Mouse (Mus musculus) Patski (cell line): ENCODE measurements around the gene Lhpp. TPM values are rescaled to one million over a fixed set of nuclear protein-coding genes. Genes with fewer than 3 reads are reported as not detected.

Experiments used
- ATAC-seq: fragments of 100-300 bp; one replicate; pipeline ENCODE4 v1.8.0; 2021
- CTCF ChIA-PET: fragments of 350-600 bp; sonication (Branson Sonifier 250); formaldehyde crosslinking; loops from one replicate; lab custom pipeline; 2022; ENCODE audit warnings: inconsistent platforms; lab: Charles Lee
- POLR2A ChIA-PET: fragments of 350-600 bp; sonication (Branson Sonifier 250); formaldehyde crosslinking; loops from one replicate; lab custom pipeline; 2022; ENCODE audit warnings: antibody characterized with exemption, inconsistent platforms; lab: Charles Lee
- DNase-seq: peaks from one replicate; pipeline ENCODE4 v3.0.0-alpha.2; 2011; ENCODE audit warnings: low read depth, low spot score
- H3K27me3 ChIP-seq: fragments of 371-371 bp; one replicate; pipeline ENCODE4 v1.5.1; 2021
- CTCF ChIP-seq: fragments of 100-300 bp; IDR thresholded peaks from one replicate; pipeline ENCODE4 v1.5.1; 2021
- in situ Hi-C: fragments of 300-500 bp; cut with MboI; formaldehyde crosslinking; loops from 3 replicates; pipeline ENCODE4 v1.11.1; 2018; ENCODE audit warnings: low pct_unique_long_range_greater_than_20kb, mixed read lengths
- polyA plus RNA-seq: library from polyadenylated mRNA; unstranded; gene quantifications from one replicate; pipeline ENCODE4 v1.2.3, GENCODE M21; 2021

Lhpp gene
- polyA plus RNA-seq, 1 experiment from 2014 or later: 23.6 TPM

- in situ Hi-C loops: no loop called here
- TF ChIP-seq CTCF: no peak
- ChIA-PET POLR2A (interaction anchor here (1.1 kb wide), 1 partner anchor 86 kb away, joined by 3 read pairs; no protein-coding TSS in a partner anchor), CTCF (interaction anchor here (0.7 to 1.7 kb wide), 5 partner anchors 9 to 98 kb away, joined by 3 to 4 read pairs (median 3); no protein-coding TSS in a partner anchor)
- DNase-seq (peak; percentile 97), ATAC-seq (peak; percentile 95)
- no peaks in the 10 kb centered on the region for H3K27me3 ChIP-seq
Measured at GRCm38 (mm10) chr7:132714236-132714923, 103.9 kb downstream of the Lhpp start.

GRCm38 (mm10) chr7:132715259-132715658, 104.8 kb downstream of the Lhpp start:
- H3K27me3 ChIP-seq: no peaks in the 10 kb centered on the region
- no peak for TF ChIP-seq CTCF
- CTCF ChIA-PET: interaction anchor here (0.7 to 1.1 kb wide), 2 partner anchors 8 to 21 kb away, joined by 3 to 4 read pairs; no protein-coding TSS in a partner anchor
- POLR2A ChIA-PET: interaction anchor here (1.1 kb wide), 1 partner anchor 85 kb away, joined by 3 read pairs; no protein-coding TSS in a partner anchor
- ATAC-seq (no peak), DNase-seq (no peak)
- in situ Hi-C loops: loop anchor here (5.0 kb wide), 1 partner anchor 87 kb away; no protein-coding TSS in a partner anchor

- POLR2A ChIA-PET: interaction anchor here (2.0 kb wide), 1 partner anchor 13 kb away, joined by 6 read pairs; no protein-coding TSS in a partner anchor
- DNase-seq (peak; percentile 57), ATAC-seq (peak; percentile 24)
- CTCF ChIA-PET: interaction anchor here (0.7 to 2.3 kb wide), 6 partner anchors 10 to 92 kb away, joined by 3 to 7 read pairs (median 3); no protein-coding TSS in a partner anchor
- H3K27me3 ChIP-seq: no peaks in the 10 kb centered on the region
- in situ Hi-C loops: loop anchor here (5.0 kb wide), 1 partner anchor 83 kb away; no protein-coding TSS in a partner anchor
- no peak for TF ChIP-seq CTCF
Measured at GRCm38 (mm10) chr7:132719570-132719969, 109.1 kb downstream of the Lhpp start.

GRCm38 (mm10) chr7:132720562-132720961, 110.1 kb downstream of the Lhpp start:
- ATAC-seq: no peak
- ChIA-PET POLR2A (interaction anchor here (0.7 to 2.0 kb wide), 2 partner anchors 12 to 93 kb away, joined by 3 to 6 read pairs; no protein-coding TSS in a partner anchor), CTCF (interaction anchor here (1.2 to 2.3 kb wide), 3 partner anchors 9 to 91 kb away, joined by 3 to 7 read pairs (median 4); no protein-coding TSS in a partner anchor)
- DNase-seq: no peak
- TF ChIP-seq CTCF: no peak
- H3K27me3 ChIP-seq: no peaks in the 10 kb centered on the region
- in situ Hi-C loops: no loop called here

- ChIA-PET POLR2A (interaction anchor here (1.2 to 1.3 kb wide), 2 partner anchors 9 to 11 kb away, joined by 4 to 5 read pairs; no protein-coding TSS in a partner anchor), CTCF (interaction anchor here (1.1 kb wide), 1 partner anchor 8 kb away, joined by 4 read pairs; no protein-coding TSS in a partner anchor)
- no peak for TF ChIP-seq CTCF
- no peaks in the 10 kb centered on the region for H3K27me3 ChIP-seq
- ATAC-seq: no peak
- in situ Hi-C loops: no loop called here
- DNase-seq: no peak
Measured at GRCm38 (mm10) chr7:132722401-132723370, 112.2 kb downstream of the Lhpp start.

GRCm38 (mm10) chr7:132723906-132724305, 113.5 kb downstream of the Lhpp start:
- DNase-seq (peak; percentile 87), ATAC-seq (peak; percentile 64)
- CTCF ChIA-PET: interaction anchor here (0.8 to 1.2 kb wide), 3 partner anchors 9 to 79 kb away, joined by 3 to 4 read pairs (median 4); no protein-coding TSS in a partner anchor
- no peak for TF ChIP-seq CTCF
- no peaks in the 10 kb centered on the region for H3K27me3 ChIP-seq
- POLR2A ChIA-PET: interaction anchor here (1.2 kb wide), 1 partner anchor 10 kb away, joined by 5 read pairs; no protein-coding TSS in a partner anchor
- in situ Hi-C loops: no loop called here

GRCm38 (mm10) chr7:132724501-132725062, 114.1 kb downstream of the Lhpp start:
- ChIA-PET POLR2A (interaction anchor here (0.5 kb wide), 1 partner anchor 124 kb away, joined by 7 read pairs; no protein-coding TSS in a partner anchor), CTCF (interaction anchor here (0.8 to 1.2 kb wide), 2 partner anchors 11 to 79 kb away, joined by 3 to 4 read pairs; no protein-coding TSS in a partner anchor)

GRCm38 (mm10) chr7:132726106-132726861, 115.8 kb downstream of the Lhpp start:
- no peak for DNase-seq

More at GRCm38 (mm10) chr7:132724501-132725062, 114.1 kb downstream of the Lhpp start:
- DNase-seq (no peak), ATAC-seq (peak; percentile 3)
- no peaks in the 10 kb centered on the region for H3K27me3 ChIP-seq
- in situ Hi-C loops: no loop called here
- no peak for TF ChIP-seq CTCF

More at GRCm38 (mm10) chr7:132726106-132726861, 115.8 kb downstream of the Lhpp start:
- TF ChIP-seq CTCF: no peak
- ATAC-seq: peak; percentile 27
- ChIA-PET POLR2A (interaction anchor here (0.6 to 0.8 kb wide), 2 partner anchors 89 to 122 kb away, joined by 3 to 7 read pairs; no protein-coding TSS in a partner anchor), CTCF (interaction anchor here (1.0 to 1.4 kb wide), 3 partner anchors 9 to 85 kb away, joined by 3 to 4 read pairs (median 3); no protein-coding TSS in a partner anchor)
- H3K27me3 ChIP-seq: no peaks in the 10 kb centered on the region
- in situ Hi-C loops: no loop called here
